Mouse (Mus musculus) thymus, adult 2 months (tissue): ENCODE data around the gene Tnp1. TPM values are rescaled to one million over a fixed set of nuclear protein-coding genes. Genes with fewer than 3 reads are reported as not detected.

Source experiments
- DNase-seq: peaks from one replicate; pipeline ENCODE4 v3.0.0; 2021
- H3K27ac ChIP-seq: fragments of 200-500 bp; 2 replicates; pipeline ENCODE4 v1.5.1; 2012; ENCODE audit warnings: low read length, control low read depth; ENCODE audit not compliant: control insufficient read depth, insufficient read depth
- H3K27me3 ChIP-seq: fragments of 200-500 bp; 2 replicates; pipeline ENCODE4 v1.6.1; 2012; ENCODE audit warnings: mild to moderate bottlenecking, low read length, moderate library complexity, mixed read lengths; ENCODE audit not compliant: control insufficient read depth, insufficient read depth
- H3K36me3 ChIP-seq: fragments of 200-500 bp; 2 replicates; pipeline ENCODE4 v1.6.1; 2012; ENCODE audit warnings: mild to moderate bottlenecking, low read length, moderate library complexity; ENCODE audit not compliant: control insufficient read depth, insufficient read depth
- H3K4me1 ChIP-seq: fragments of 200-500 bp; replicated peaks from 2 replicates; pipeline ENCODE4 v1.6.1; 2012; ENCODE audit warnings: low read length; ENCODE audit not compliant: control insufficient read depth, insufficient read depth
- H3K4me3 ChIP-seq: fragments of 200-500 bp; 2 replicates; pipeline ENCODE4 v1.5.1; 2012; ENCODE audit warnings: mild to moderate bottlenecking, low read length, control low read depth, moderate library complexity; ENCODE audit not compliant: control insufficient read depth, insufficient read depth
- CTCF ChIP-seq: fragments of 200-500 bp; IDR thresholded peaks from 2 replicates; pipeline ENCODE4 v1.5.1; 2012; ENCODE audit warnings: mild to moderate bottlenecking, control low read depth, low read length, moderate library complexity, borderline replicate concordance; ENCODE audit not compliant: control insufficient read depth, poor library complexity, insufficient read depth; ENCODE audit errors: extremely low read depth
- POLR2A ChIP-seq: fragments of 200-500 bp; IDR thresholded peaks from 2 replicates; pipeline ENCODE4 v1.6.1; 2012; ENCODE audit warnings: mild to moderate bottlenecking, low read length, control low read depth, moderate library complexity; ENCODE audit not compliant: control insufficient read depth, poor library complexity, insufficient read depth; ENCODE audit errors: extremely low read depth
- WGBS: fragments of 180-500 bp; shearing (Covaris S2); methylation state at CpG from one replicate; pipeline ENCODE4 v1.1.7; 2018; 5-methylcytosine and 5-hydroxymethylcytosine counted together
- polyA plus RNA-seq: library from polyadenylated mRNA; depleted of rRNA; stranded (reverse); fragments of >200 nt; gene quantifications from 2 replicates; pipeline ENCODE4 v1.2.3, GENCODE M21; 2012

The Tnp1 gene
- polyA plus RNA-seq, 1 experiment, result 1.4 TPM

GRCm38 (mm10) chr1:73055206-73055605 lies 39.5 kb upstream of the Tnp1 start:
- no peak overlapping the region for H3K27ac ChIP-seq
- H3K36me3 ChIP-seq, result no peaks in the 10 kb centered on the region
- 90% methylated on average over 6 of the region's 6 CpGs for WGBS
- no peaks in the 10 kb centered on the region for H3K4me1 ChIP-seq
- no peak for TF ChIP-seq CTCF
- no peak for TF ChIP-seq POLR2A
- no peak for DNase-seq
- H3K27me3 ChIP-seq, result no peaks in the 10 kb centered on the region
- H3K4me3 ChIP-seq, result no peak overlapping the region

- no peaks in the 10 kb centered on the region for H3K4me1 ChIP-seq
- H3K27ac ChIP-seq, result no peak overlapping the region
- H3K4me3 ChIP-seq, result no peak overlapping the region
- H3K27me3 ChIP-seq, result no peaks in the 10 kb centered on the region
- DNase-seq, result no peak
- H3K36me3 ChIP-seq, result no peaks in the 10 kb centered on the region
- 76% methylated on average over 9 of the region's 9 CpGs for WGBS
- TF ChIP-seq CTCF (no peak), POLR2A (no peak)
Observed at GRCm38 (mm10) chr1:73053545-73054326, 38.0 kb upstream of the Tnp1 start.

GRCm38 (mm10) chr1:73046896-73047672 lies 31.4 kb upstream of the Tnp1 start:
- H3K27me3 ChIP-seq, result no peaks in the 10 kb centered on the region
- no peak for DNase-seq
- no peak overlapping the region for H3K27ac ChIP-seq
- no peaks in the 10 kb centered on the region for H3K36me3 ChIP-seq
- TF ChIP-seq CTCF, result no peak
- TF ChIP-seq POLR2A, result no peak
- WGBS, result 79% methylated on average over 6 of the region's 6 CpGs
- H3K4me1 ChIP-seq, result no peaks in the 10 kb centered on the region
- no peak overlapping the region for H3K4me3 ChIP-seq

- WGBS, result 74% methylated on average over 9 of the region's 9 CpGs
- Histone ChIP-seq H3K4me1 (no peaks in the 10 kb centered on the region), H3K27ac (no peak overlapping the region), H3K27me3 (no peaks in the 10 kb centered on the region), H3K4me3 (no peak overlapping the region), H3K36me3 (no peaks in the 10 kb centered on the region)
- no peak for DNase-seq
- TF ChIP-seq CTCF (no peak), POLR2A (no peak)
Observed at GRCm38 (mm10) chr1:73045948-73046685, 30.4 kb upstream of the Tnp1 start.

GRCm38 (mm10) chr1:73043671-73044070 lies 28.0 kb upstream of the Tnp1 start:
- H3K27me3 ChIP-seq, result no peaks in the 10 kb centered on the region
- no peaks in the 10 kb centered on the region for H3K4me1 ChIP-seq
- TF ChIP-seq CTCF (no peak), POLR2A (no peak)
- no peak overlapping the region for H3K27ac ChIP-seq
- no peak for DNase-seq
- WGBS, result 91% methylated on average over 10 of the region's 10 CpGs
- no peak overlapping the region for H3K4me3 ChIP-seq
- no peaks in the 10 kb centered on the region for H3K36me3 ChIP-seq
